Mouse (Mus musculus): ENCODE measurements around the gene Kcnq1.

Kcnq1 gene

DNA sequence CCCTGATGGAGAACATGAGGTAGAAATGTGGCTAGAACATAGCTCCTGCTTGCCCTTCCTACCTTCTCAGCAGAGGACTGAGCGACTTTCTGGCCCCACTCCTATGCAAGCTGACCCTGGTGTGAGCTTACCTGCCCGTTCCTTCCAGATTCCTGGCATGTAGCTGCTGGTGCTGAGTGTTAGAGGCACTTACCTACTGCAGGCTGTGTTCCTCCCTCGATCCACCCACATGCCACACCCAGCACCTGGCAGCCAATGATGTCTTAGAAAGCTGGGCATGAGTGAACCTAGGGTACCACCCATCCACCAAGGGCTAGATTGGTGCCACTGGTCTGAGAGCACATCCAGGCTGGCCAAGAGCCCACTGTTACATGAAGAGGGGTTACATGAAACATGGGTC, 12.3 kb upstream of the Kcnq1 start:
- no peak for DNase-seq (ENCODE audit: low spot score in 2 of 2)

DNA sequence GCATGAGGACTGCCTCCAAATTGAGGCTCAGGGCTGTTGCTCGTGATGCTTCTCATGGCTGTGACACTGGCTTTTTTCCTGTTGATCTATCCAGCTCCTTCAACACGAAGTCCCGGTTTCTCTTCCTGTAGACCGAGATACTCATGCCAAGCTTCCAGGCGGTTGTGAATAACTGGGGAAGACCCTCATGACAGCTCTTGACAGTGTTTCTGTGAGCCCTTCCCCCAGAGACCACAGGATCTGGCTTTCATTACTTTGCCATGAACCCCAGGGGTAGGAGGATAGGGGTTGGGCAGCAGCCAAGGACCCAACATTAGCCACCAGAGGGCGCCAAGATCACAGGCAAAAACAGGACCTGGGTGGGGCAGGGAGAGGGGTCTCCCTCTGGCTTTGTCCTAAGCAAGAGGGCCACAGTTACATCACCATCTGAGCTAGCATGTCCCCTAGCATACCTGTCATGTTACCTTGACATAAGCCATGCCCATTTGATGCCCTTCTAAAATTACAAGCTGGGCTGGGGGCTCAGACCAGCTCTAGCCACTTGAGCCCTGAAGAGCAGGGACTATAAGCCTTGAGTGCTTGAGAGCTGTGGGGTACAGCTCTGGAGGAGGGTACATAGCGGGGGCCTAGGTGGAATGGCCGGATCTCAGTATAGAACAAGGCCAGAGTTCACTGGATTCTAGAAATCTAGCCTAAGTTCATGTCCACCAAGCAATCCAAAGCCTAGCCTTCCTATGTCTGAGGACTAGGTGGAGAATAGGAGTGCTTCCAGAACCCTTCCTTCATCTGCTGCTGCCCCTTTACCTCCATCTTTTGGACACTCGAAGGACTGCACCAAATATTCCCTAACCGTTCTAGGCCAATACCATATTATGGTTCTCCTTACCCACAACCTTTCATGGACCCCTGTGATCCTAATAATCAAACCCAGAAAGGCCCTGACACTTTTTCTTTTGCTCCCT, 11.3 kb upstream of the Kcnq1 start, which contains the start of gene Trpm5:
TSS of gene Trpm5 (minus strand) at position 51 of the 962 bp plus-strand sequence.
- DNase-seq (ENCODE audit: low spot score in 2 of 2): peak in 1 of 2 experiments; percentile 61

DNA sequence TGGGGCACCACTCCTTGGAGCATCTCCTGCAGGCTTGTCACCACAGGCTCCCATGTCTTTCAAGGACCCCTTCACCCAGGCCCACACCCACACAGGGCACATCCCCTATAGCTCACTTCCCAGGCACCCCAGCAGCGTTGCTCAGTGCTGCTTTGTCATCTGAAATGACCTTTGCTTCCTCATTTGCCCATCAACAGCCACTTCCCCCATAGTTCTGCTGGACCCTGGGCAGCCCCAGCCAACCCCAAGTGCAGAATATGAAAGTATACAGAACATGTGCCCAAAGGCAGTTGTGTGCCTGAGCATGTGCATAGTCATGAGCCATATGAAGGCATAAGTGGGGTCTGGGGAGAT, 10.6 kb upstream of the Kcnq1 start:
- DNase-seq (ENCODE audit: low spot score in 2 of 2): no peak

- DNase-seq (ENCODE audit: low spot score in 2 of 2): no peak
These were observed 5.4 kb upstream of the Kcnq1 start for GRCm38 (mm10) chr7:143100759-143101158.

DNA sequence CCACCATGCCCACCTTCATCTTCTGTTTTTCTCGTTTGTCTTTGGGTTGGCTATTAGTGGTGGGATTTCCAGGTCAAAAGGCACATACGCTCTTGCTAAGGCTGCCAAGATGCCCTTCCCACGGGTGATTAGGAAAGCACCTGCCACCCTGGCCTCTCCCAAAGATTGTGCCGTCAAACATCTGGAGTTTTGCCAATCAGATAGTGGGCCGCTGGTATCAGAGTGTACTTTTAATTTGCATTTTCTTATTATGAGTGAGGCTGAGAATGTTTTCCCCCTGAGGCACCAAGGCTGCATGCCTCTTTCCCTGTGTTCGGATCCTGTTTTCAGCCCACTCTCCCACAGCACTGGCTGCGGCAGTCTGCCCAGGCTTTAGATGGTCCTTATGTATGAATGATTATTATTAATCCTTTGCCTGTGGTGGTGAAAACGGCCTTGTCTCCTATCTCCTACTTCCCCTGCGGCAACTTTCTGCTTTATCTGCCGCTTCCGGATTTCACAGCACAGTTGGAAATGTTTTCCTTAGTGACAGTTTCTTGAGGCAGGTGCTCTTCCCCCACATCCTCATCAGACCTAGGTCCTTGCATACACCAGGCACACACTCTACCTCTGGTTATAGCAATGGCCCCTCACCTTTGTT, 784 bp upstream of the Kcnq1 start:
- DNase-seq (ENCODE audit: low spot score in 2 of 2): no peak

- peak in 1 of 2 experiments; percentile 26 for DNase-seq (ENCODE audit: low spot score in 2 of 2)
These were observed 707 bp downstream of the Kcnq1 start for GRCm38 (mm10) chr7:143106672-143107465.

GRCm38 (mm10) chr7:143108200-143108599, 2.0 kb downstream of the Kcnq1 start:
- DNase-seq (ENCODE audit: low spot score in 2 of 2): no peak

DNA sequence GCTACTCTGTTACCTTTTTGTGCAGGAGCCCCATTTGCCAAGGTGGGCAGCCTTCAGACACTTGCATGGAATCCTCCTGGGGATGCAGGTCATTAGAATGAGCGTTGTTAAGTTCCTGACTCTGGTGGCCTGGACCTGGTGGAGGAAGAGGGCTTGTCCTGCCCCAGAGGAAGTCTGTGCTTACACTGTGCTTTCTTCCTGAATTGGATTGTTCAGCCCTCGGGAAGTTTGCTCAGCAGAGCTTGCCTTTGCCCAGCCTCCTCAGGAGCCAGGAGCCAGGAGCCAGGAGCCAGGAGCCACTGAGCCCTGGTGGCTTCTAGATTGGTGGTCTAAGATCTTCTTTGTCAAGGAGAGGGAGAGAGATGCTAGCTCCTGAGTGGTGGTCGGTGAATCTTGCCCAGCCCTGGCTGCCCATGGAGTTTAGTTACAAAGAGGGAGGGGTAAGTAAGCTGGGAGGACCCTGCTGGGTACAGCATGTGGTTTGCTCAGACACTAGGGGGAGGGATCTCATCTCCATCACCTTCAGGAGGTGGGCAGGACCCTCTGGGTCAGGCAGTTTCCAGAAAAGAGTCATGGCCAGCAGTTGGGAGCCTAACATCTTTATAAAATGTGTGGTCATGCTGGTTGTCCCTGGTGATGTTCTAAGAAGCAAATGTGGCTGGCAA, 3.0 kb downstream of the Kcnq1 start:
- DNase-seq (ENCODE audit: low spot score in 2 of 2): no peak

DNA sequence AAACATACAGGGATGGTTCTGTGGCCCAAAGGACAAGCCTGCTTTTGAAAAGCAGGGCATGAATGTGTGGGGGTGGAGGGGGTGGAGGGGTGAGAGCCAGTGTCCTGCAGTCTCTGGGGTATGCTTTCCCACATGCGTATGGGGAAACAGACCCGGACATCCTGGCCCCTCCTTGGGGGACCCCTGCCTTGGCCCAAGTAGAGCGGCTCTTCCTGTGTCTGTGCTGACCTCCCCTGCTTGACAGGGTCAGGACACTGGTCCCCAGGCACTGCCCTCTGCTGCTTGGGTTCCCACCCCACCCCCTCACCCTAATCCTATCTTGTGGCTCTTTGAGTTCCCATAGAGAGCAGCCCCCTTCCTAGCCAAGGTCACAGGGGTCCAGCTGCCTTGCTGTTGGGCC, 3.5 kb downstream of the Kcnq1 start:
- no peak for DNase-seq (ENCODE audit: low spot score in 2 of 2)

DNA sequence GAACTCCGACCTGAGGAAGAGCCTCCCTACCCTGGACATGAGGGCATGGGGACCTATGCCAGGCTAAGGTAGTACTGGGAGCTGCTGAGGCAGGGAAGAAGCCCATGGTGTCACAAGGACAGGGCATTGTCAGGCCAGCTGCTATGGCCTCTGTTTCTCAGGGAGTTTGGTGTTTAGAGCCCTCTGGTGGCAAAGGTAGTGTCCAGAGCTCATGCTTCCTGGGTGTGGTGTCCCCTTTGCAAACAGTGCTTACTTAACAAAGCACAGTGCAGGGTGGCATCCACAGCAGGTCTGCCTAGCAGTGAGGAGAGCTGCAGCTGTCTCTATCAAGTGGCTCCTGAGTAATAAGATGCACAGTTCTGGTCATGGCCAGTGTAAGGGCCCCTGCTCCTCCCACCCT, 4.6 kb downstream of the Kcnq1 start:
- no peak for DNase-seq (ENCODE audit: low spot score in 2 of 2)

GRCm38 (mm10) chr7:143111719-143112118, 5.6 kb downstream of the Kcnq1 start:
- DNase-seq (ENCODE audit: low spot score in 2 of 2): no peak

DNA sequence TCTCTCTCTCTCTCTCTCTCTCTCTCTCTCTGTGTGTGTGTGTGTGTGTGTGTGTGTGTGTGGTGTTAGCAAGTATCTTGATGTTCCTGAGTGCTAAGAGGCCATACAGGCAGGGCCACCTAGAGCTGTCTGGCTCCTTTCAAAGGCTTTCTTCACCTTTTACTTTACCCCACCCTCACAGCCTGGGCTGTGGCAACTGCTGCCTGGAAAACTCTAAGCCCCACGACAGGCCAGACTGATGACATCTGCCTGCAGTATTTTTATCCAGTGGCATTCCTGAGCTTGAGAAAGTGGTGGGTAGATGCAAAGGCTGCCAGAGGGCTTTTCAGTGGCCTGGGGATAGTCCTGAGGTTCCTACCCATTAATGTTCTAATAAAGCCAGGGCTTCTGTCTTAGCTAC, 6.2 kb downstream of the Kcnq1 start:
- no peak for DNase-seq (ENCODE audit: low spot score in 2 of 2)

- DNase-seq (ENCODE audit: low spot score in 2 of 2): no peak
These were observed 8.6 kb downstream of the Kcnq1 start for GRCm38 (mm10) chr7:143114773-143115172.

DNA sequence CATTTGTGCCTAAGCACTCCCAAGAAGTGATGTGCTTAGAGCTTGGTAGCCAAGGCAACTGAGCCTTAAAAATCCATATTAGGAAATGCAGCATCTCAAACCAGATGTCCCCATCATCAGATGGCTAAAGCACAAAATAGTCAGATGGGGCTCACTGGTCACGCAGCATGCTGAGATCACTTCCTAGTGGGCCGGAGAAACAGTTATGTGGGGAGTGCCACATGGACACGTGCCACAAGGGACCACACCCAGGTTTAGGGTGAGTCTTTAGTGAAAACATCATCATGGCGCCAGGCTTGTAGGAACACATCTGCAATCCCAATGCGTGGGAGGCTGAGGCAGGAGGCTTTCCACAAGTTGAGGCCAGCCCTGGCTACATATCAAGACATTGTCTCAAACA, 10.4 kb downstream of the Kcnq1 start:
- DNase-seq (ENCODE audit: low spot score in 2 of 2): no peak

GRCm38 (mm10) chr7:143119407-143119806, 13.2 kb downstream of the Kcnq1 start:
- DNase-seq (ENCODE audit: low spot score in 2 of 2): no peak

- DNase-seq (ENCODE audit: low spot score in 2 of 2): no peak
These were observed 13.7 kb downstream of the Kcnq1 start for GRCm38 (mm10) chr7:143119826-143120225.

- no peak for DNase-seq (ENCODE audit: low spot score in 2 of 2)
These were observed 16.0 kb downstream of the Kcnq1 start for GRCm38 (mm10) chr7:143122191-143122590.

DNA sequence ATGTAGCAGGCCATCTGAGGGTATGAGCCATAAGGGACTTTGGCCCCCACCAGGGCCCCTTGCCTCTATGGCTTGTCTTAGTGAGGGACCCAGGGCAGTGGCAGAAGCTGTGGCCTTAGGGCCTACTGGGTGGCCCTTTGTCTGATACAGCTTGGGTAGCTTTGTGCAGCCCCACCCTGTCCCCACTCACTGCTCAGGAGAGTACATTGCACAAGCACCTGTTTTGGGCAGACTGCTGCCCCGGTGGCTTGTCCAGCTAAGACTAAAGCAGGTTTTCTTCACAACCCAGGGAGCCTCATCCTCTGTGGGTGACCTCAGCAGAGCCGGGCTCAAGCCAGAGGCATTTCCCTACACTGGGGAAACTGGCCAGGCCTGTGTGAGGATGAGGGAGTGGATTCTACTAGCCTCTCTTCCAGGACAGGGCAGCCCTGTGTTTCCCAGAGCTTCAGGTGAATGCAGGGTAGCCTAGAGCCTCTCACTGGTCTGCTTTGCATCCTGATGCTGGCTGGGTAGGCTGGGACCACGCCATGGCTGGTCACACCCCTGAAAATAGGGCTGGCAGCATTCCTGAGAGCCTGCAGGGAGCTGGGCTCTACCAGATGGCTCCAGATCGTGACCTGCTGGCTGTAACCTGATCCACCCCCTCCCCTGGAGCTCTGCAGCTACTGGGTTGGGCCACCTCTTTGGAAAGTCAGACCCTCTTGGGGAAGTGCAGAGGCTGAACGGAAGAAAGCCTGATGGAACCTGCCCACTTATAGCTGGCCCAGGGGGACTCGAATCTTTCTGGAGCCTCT, 17.9 kb downstream of the Kcnq1 start:
- no peak for DNase-seq (ENCODE audit: low spot score in 2 of 2)

DNA sequence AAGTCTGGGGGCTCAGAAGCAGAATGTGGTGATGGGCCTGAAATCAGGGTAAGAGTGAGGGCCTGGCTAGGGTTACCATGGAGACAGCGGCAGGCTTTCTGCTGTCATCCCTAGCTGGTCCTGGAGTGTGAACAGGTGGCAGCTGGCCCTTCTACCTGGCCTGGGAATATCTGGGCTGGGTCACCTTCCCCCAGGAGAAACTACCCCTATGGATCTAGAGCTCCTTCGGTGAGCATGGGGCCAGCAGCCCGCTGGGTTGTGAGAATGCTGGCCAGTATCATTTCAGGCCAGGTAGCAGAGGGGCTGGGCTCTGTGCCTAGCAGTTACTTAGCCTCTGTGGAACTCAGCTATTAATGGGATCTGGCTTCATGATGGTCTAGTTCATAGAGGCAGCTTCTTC, 18.7 kb downstream of the Kcnq1 start:
- no peak for DNase-seq (ENCODE audit: low spot score in 2 of 2)

DNA sequence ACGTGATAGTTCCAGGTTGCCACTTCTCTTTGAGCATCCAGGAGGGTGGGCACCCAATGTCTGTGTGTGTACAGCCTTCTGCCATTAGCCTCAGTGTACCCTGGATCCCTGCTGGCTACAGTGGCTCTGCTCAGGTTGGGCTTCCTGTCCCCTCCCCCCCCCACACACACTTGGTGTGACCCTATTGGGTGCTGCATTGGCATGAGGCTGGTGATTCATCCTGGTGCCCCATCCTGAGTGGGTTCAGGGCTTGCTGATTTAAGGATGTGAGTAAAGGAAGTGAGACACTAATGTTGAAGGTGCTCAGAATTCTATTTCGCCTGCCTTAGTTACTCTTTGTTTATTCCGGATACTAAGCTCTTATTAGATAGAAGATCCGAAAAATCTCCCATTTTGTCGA, 26.7 kb downstream of the Kcnq1 start:
- DNase-seq (ENCODE audit: low spot score in 2 of 2): no peak

DNA sequence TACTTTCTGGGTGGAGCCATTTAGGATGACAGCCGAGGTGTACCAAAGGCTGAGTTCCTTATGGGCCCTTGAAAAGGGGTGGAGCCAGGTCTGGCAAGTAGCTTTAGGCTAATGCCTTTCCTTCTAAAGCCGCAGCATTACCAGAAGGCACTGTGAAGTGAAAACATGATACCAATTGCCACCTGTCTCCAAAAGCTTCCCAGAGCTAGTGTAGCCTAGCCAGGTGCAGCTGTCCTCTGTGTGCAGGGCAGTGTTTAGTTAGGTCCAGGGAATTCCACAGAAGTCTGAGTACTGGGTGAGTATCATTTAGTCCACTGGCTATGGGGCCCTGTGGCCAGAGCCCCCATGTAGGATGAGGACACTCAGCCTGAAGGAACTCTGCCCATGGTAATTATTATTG, 30.0 kb downstream of the Kcnq1 start:
- no peak for DNase-seq (ENCODE audit: low spot score in 2 of 2)

All from right cerebral cortex, postnatal 10 days (tissue).